Mouse (Mus musculus): ENCODE measurements around the gene Uvrag.
"Not testable (repeated sequence)": the region's sequence is repeated elsewhere in the genome, so short reads cannot be mapped to it uniquely, and the experiment has no call there.

Uvrag gene

GRCm38 (mm10) chr7:99097781-99098180 is 43.2 kb downstream of the Uvrag start:
- no peak for DNase-seq (ENCODE audit: low read depth, low spot score)

GRCm38 (mm10) chr7:99097128-99097527 is 43.8 kb downstream of the Uvrag start:
- DNase-seq (ENCODE audit: low read depth, low spot score), result no peak

GRCm38 (mm10) chr7:99095191-99095590 is 45.8 kb downstream of the Uvrag start:
- DNase-seq (ENCODE audit: low read depth, low spot score), result peak; percentile 55

- DNase-seq (ENCODE audit: low read depth, low spot score), result no peak
Observed at GRCm38 (mm10) chr7:99094336-99094735, 46.6 kb downstream of the Uvrag start.

- DNase-seq (ENCODE audit: low read depth, low spot score), result no peak
Observed at GRCm38 (mm10) chr7:99091915-99092645, 48.9 kb downstream of the Uvrag start.

GRCm38 (mm10) chr7:99089716-99090115 is 51.2 kb downstream of the Uvrag start:
- no peak for DNase-seq (ENCODE audit: low read depth, low spot score)

- no peak for DNase-seq (ENCODE audit: low read depth, low spot score)
Observed at GRCm38 (mm10) chr7:99088576-99089346, 52.2 kb downstream of the Uvrag start.

- no peak for DNase-seq (ENCODE audit: low read depth, low spot score)
Observed at GRCm38 (mm10) chr7:99087581-99087980, 53.4 kb downstream of the Uvrag start.

GRCm38 (mm10) chr7:99086646-99087443 is 54.1 kb downstream of the Uvrag start:
- no peak for DNase-seq (ENCODE audit: low read depth, low spot score)

GRCm38 (mm10) chr7:99085249-99085648 is 55.7 kb downstream of the Uvrag start:
- DNase-seq (ENCODE audit: low read depth, low spot score), result no peak

GRCm38 (mm10) chr7:99079522-99079921 is 61.4 kb downstream of the Uvrag start:
- no peak for DNase-seq (ENCODE audit: low read depth, low spot score)

- no peak for DNase-seq (ENCODE audit: low read depth, low spot score)
Observed at GRCm38 (mm10) chr7:99078805-99079204, 62.1 kb downstream of the Uvrag start.

- no peak for DNase-seq (ENCODE audit: low read depth, low spot score)
Observed at GRCm38 (mm10) chr7:99077234-99077633, 63.7 kb downstream of the Uvrag start.

- no peak for DNase-seq (ENCODE audit: low read depth, low spot score)
Observed at GRCm38 (mm10) chr7:99075101-99075500, 65.8 kb downstream of the Uvrag start.

- no peak for DNase-seq (ENCODE audit: low read depth, low spot score)
Observed at GRCm38 (mm10) chr7:99073734-99074372, 67.1 kb downstream of the Uvrag start.

- DNase-seq (ENCODE audit: low read depth, low spot score), result no peak
Observed at GRCm38 (mm10) chr7:99067710-99068109, 73.2 kb downstream of the Uvrag start.

GRCm38 (mm10) chr7:99065920-99066319 is 75.0 kb downstream of the Uvrag start:
- DNase-seq (ENCODE audit: low read depth, low spot score), result no peak

- DNase-seq (ENCODE audit: low read depth, low spot score), result no peak
Observed at GRCm38 (mm10) chr7:99065391-99065831, 75.5 kb downstream of the Uvrag start.

GRCm38 (mm10) chr7:99064795-99065194 is 76.1 kb downstream of the Uvrag start:
- no peak for DNase-seq (ENCODE audit: low read depth, low spot score)

GRCm38 (mm10) chr7:99062263-99062662 is 78.7 kb downstream of the Uvrag start:
- DNase-seq (ENCODE audit: low read depth, low spot score), result not testable (repeated sequence)

- no peak for DNase-seq (ENCODE audit: low read depth, low spot score)
Observed at GRCm38 (mm10) chr7:99061056-99061680, 79.8 kb downstream of the Uvrag start.

Measured in WW6 (cell line).